Mouse (Mus musculus): ENCODE data around the gene Gm15114. TPM values are rescaled to one million over a fixed set of nuclear protein-coding genes. Genes with fewer than 3 reads are reported as not detected.

Gm15114 gene
- not detected for polyA plus RNA-seq (2014; fragmentation: Illumina TruSeq; extraction: RNeasy Lipid Tissue Mini Kit (QIAGEN cat#74804); ENCODE audit: low read depth, low replicate concordance)

GRCm38 (mm10) chrX:148488649-148489048, at the start of gene Gm15114:
Gene Gm15114, plus strand, starts transcription at chrX:148488949.

Other genes with a start within 250 kb of the Gm15114 start
- not detected for gene Gm8334, start 126.2 kb downstream of the Gm15114 start, polyA plus RNA-seq (2014; fragmentation: Illumina TruSeq; extraction: RNeasy Lipid Tissue Mini Kit (QIAGEN cat#74804); ENCODE audit: low read depth, low replicate concordance)
- not detected for gene Gm15127, start 174.6 kb downstream of the Gm15114 start, polyA plus RNA-seq (2014; fragmentation: Illumina TruSeq; extraction: RNeasy Lipid Tissue Mini Kit (QIAGEN cat#74804); ENCODE audit: low read depth, low replicate concordance)